28 mouse cellular contexts compared by ENCODE assay signal in genomic region chr1:67099215-67099614, GRCm38 (mm10).
"Had no signal": no experiment of that assay in that cellular context is flagged by ENCODE, and none has a peak within 500 bp of the region (broad histone marks: within the 10 kb centered on the region; RNA-seq: fewer than 3 reads in every experiment).

No protein-coding gene starts in this region.

- H3K4me3 ChIP-seq: embryonic facial prominence, embryonic 10.5 days; embryonic facial prominence, embryonic 12.5 days; embryonic facial prominence, embryonic 13.5 days; embryonic facial prominence, embryonic 15.5 days; erythroblast, embryonic 14.5 days; forebrain, embryonic 10.5 days; forebrain, embryonic 12.5 days; forebrain, embryonic 13.5 days; forebrain, embryonic 15.5 days; gastrocnemius, adult 2 months; heart, adult 2 months had no signal

- H3K27ac ChIP-seq: embryonic facial prominence, embryonic 10.5 days; embryonic facial prominence, embryonic 12.5 days; embryonic facial prominence, embryonic 13.5 days; embryonic facial prominence, embryonic 15.5 days; forebrain, embryonic 10.5 days; forebrain, embryonic 12.5 days; forebrain, embryonic 13.5 days; forebrain, embryonic 15.5 days; gastrocnemius, adult 2 months; heart, adult 2 months had no signal

- DNase-seq: cerebellum, adult 2 months; cerebellum, adult 8-10 months; cerebellum, adult 9-10 months; cerebellum, adult 9-11 months; cerebellum, postnatal 10 days; cerebellum, postnatal 14 days; cerebellum, postnatal 36 days; embryo, embryonic 11 days; forebrain, postnatal 0 days; gastrocnemius, adult 2 months; gastrocnemius, postnatal 10 days; gastrocnemius, postnatal 14 days; gastrocnemius, postnatal 25 days; gastrocnemius, postnatal 36 days; heart, adult 11 months; heart, adult 18-20 months; heart, adult 2 months had no signal

- H3K27me3 ChIP-seq: embryonic facial prominence, embryonic 12.5 days; embryonic facial prominence, embryonic 13.5 days; embryonic facial prominence, embryonic 15.5 days; forebrain, embryonic 12.5 days; forebrain, embryonic 13.5 days; forebrain, embryonic 15.5 days had no signal

- ATAC-seq: forebrain, embryonic 13.5 days; forebrain, embryonic 14.5 days; forebrain, embryonic 15.5 days; forebrain, embryonic 16.5 days; forebrain, postnatal 0 days had no signal

- H3K36me3 ChIP-seq: embryonic facial prominence, embryonic 10.5 days; embryonic facial prominence, embryonic 12.5 days; embryonic facial prominence, embryonic 13.5 days; embryonic facial prominence, embryonic 15.5 days; forebrain, embryonic 10.5 days; forebrain, embryonic 12.5 days; forebrain, embryonic 15.5 days had no signal

- H3K9ac ChIP-seq: embryonic facial prominence, embryonic 12.5 days; embryonic facial prominence, embryonic 13.5 days; embryonic facial prominence, embryonic 15.5 days; forebrain, embryonic 12.5 days; forebrain, embryonic 13.5 days; forebrain, embryonic 15.5 days; forebrain, postnatal 0 days had no signal

- H3K4me1 ChIP-seq: embryonic facial prominence, embryonic 15.5 days; forebrain, embryonic 12.5 days; forebrain, embryonic 13.5 days; forebrain, embryonic 15.5 days had no signal

- H3K9me3 ChIP-seq: embryonic facial prominence, embryonic 12.5 days; embryonic facial prominence, embryonic 13.5 days; embryonic facial prominence, embryonic 15.5 days; forebrain, embryonic 10.5 days; forebrain, embryonic 12.5 days; forebrain, embryonic 13.5 days; forebrain, embryonic 15.5 days had no signal

- H3K4me2 ChIP-seq: embryonic facial prominence, embryonic 12.5 days; embryonic facial prominence, embryonic 13.5 days; embryonic facial prominence, embryonic 15.5 days; forebrain, embryonic 12.5 days; forebrain, embryonic 13.5 days; forebrain, embryonic 15.5 days had no signal
